Mouse (Mus musculus) testis, postnatal 14 days (tissue): Measurements from ENCODE around the gene Ube2i.

Experiments used
- DNase-seq: peaks from one replicate; pipeline ENCODE4 v3.0.0; 2021; ENCODE audit warnings: low spot score

Ube2i gene

DNA sequence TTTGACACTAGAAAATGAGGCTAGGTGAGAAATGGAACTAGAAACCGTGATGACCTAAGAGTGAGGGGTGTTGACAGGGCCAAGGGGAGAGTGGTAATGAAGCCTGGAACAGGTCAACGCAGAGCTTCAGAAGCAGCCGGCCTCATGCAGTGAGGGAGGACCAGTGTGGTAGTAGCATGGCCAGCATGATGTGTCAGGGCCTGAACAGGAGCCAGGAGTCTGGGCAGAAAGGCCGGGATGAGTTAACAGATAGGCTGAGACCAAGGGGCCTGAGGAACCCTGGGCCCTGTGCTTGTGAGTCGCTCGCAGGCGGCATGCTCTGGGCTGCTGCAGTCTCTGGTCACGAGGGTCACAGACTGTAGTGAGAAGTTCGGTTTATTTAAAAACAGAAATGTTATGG, 55.5 kb downstream of the Ube2i start:
- DNase-seq, result no peak

DNA sequence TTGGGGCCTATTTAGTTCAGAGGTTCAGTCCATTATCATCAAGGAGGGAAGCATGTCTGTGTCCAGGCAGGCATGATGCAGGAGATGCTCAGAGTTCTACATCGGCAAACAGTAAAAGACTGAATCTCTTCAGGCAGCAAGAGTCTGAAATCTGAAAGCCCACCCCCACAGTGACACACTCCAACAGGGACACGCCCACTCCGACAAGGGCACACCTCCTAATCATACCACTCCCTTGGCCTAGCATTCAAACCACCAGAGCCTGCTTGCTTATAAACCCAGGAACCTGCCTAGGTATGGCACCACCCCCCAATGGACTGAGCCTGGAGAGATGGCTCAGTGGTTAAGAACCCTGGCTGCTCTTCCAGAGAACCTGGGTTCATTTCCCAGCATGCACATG, 59.0 kb downstream of the Ube2i start:
- DNase-seq, result no peak
